Comparison of ENCODE assay signal across 8 mouse cellular contexts in genomic region chr12:23315186-23315585, GRCm38 (mm10).
DNase-seq lines count a peak whose midpoint lies in the region; ATAC-seq and TF ChIP-seq lines count a peak whose summit lies in the region.
"Not testable (repeated sequence)": the region's sequence is repeated elsewhere in the genome, so short reads cannot be mapped to it uniquely, and the experiment has no call there.

No protein-coding gene starts in this region.

- DNase-seq in ES-CJ7 (ENCODE audit: low read depth, low spot score), result peak; percentile 27
- peak; percentile 62 for DNase-seq in embryo, embryonic 11 days
- peak; percentile 9 for DNase-seq in forebrain, postnatal 0 days
- peak; percentile 10 for DNase-seq in heart, postnatal 4 days
- DNase-seq in liver, embryonic 14.5 days (ENCODE audit: low read depth in 3 of 3, low spot score in 3 of 3), result not testable (repeated sequence)
- DNase-seq in stomach, postnatal 0 days (ENCODE audit: low spot score), result peak; percentile 18

- H3K9ac ChIP-seq in forebrain, postnatal 0 days; liver, embryonic 14.5 days (replicated peaks); midbrain, embryonic 15.5 days; stomach, postnatal 0 days (ENCODE audit: low read length): not testable (repeated sequence)
- H3K9ac ChIP-seq in kidney, embryonic 16.5 days (replicated peaks; ENCODE audit: low read length), result 0 out of 2 replicates have a peak overlapping the region, but pooled peaks have one; percentile 46

- not testable (repeated sequence) for H3K4me1 ChIP-seq in forebrain, postnatal 0 days (ENCODE audit: insufficient read depth); kidney, embryonic 16.5 days (ENCODE audit: insufficient read depth, low read length); liver, embryonic 14.5 days (replicated peaks; ENCODE audit: control insufficient read depth in 2 of 2, insufficient read depth in 2 of 2, low read length in 1 of 2); midbrain, embryonic 15.5 days; stomach, postnatal 0 days (replicated peaks; ENCODE audit: control insufficient read depth, insufficient read depth)

- H3K9me3 ChIP-seq in forebrain, postnatal 0 days (ENCODE audit: low read length); kidney, embryonic 16.5 days (ENCODE audit: low read length); liver, embryonic 14.5 days (ENCODE audit: control insufficient read depth, low read length); midbrain, embryonic 15.5 days; stomach, postnatal 0 days (ENCODE audit: control insufficient read depth, low read length): not testable (repeated sequence)

- TF ChIP-seq EP300 in liver, embryonic 14.5 days (IDR thresholded peaks at IDR 0.05; ENCODE audit: low read depth); stomach, postnatal 0 days (optimal IDR thresholded peaks at IDR 0.05): not testable (repeated sequence)

- ATAC-seq in forebrain, postnatal 0 days, result peak; percentile 66
- ATAC-seq in kidney, embryonic 16.5 days (ENCODE audit: low FRiP score, low TSS enrichment), result peak; percentile 84; the same call in 1 of the 2 replicates
- peak; percentile 55; the same call in 1 of the 2 replicates for ATAC-seq in liver, embryonic 14.5 days (ENCODE audit: insufficient read depth)
- peak; percentile 66; the same call in 1 of the 2 replicates for ATAC-seq in midbrain, embryonic 15.5 days (replicated peaks)
- ATAC-seq in stomach, postnatal 0 days (ENCODE audit: low FRiP score, low TSS enrichment), result not testable (repeated sequence)

- 6% methylated on average over 21 of the region's 38 CpGs for WGBS in forebrain, postnatal 0 days
- 0% methylated on average over 22 of the region's 38 CpGs for WGBS in kidney, embryonic 16.5 days
- WGBS in liver, embryonic 14.5 days (ENCODE audit: insufficient replicate concordance), result 1% methylated on average over 25 of the region's 38 CpGs
- under 1% methylated on average over 27 of the region's 38 CpGs for WGBS in midbrain, embryonic 15.5 days
- 5% methylated on average over 17 of the region's 38 CpGs for WGBS in stomach, postnatal 0 days

- H3K4me2 ChIP-seq in forebrain, postnatal 0 days (ENCODE audit: low read depth), result 0 out of 2 replicates have a peak overlapping the region, but pooled peaks have one; percentile 2
- H3K4me2 ChIP-seq in kidney, embryonic 16.5 days (replicated peaks; ENCODE audit: low read depth, low read length), result peak overlapping the region; percentile 52
- peak overlapping the region; percentile 37 for H3K4me2 ChIP-seq in liver, embryonic 14.5 days (ENCODE audit: low read depth)
- peak overlapping the region; percentile 28 for H3K4me2 ChIP-seq in midbrain, embryonic 15.5 days
- peak overlapping the region; percentile 34 for H3K4me2 ChIP-seq in stomach, postnatal 0 days (replicated peaks; ENCODE audit: low read depth)

- H3K4me3 ChIP-seq in forebrain, postnatal 0 days (ENCODE audit: low read depth, low read length), result not testable (repeated sequence)
- H3K4me3 ChIP-seq in kidney, embryonic 16.5 days (ENCODE audit: low read length), result peak overlapping the region; percentile 45
- H3K4me3 ChIP-seq in liver, embryonic 14.5 days (ENCODE audit: insufficient read depth in 1 of 2, low read depth in 2 of 2, low read length in 2 of 2), result peak overlapping the region; percentile 15 to 35; a peak in 2 of 4 replicates
- peak overlapping the region; percentile 27 for H3K4me3 ChIP-seq in midbrain, embryonic 15.5 days
- peak overlapping the region; percentile 22; the same call in 1 of the 2 replicates for H3K4me3 ChIP-seq in stomach, postnatal 0 days (ENCODE audit: low read depth, low read length)

- not testable (repeated sequence) for H3K36me3 ChIP-seq in forebrain, postnatal 0 days (ENCODE audit: insufficient read depth); kidney, embryonic 16.5 days (ENCODE audit: insufficient read depth, low read length); liver, embryonic 14.5 days (replicated peaks; ENCODE audit: control insufficient read depth, insufficient read depth, low read depth); midbrain, embryonic 15.5 days (replicated peaks); stomach, postnatal 0 days (ENCODE audit: control insufficient read depth, insufficient read depth, low read length)

- not testable (repeated sequence) for H3K27ac ChIP-seq in forebrain, postnatal 0 days (ENCODE audit: low read depth, low read length); kidney, embryonic 16.5 days (ENCODE audit: low read length); liver, embryonic 14.5 days; midbrain, embryonic 15.5 days; stomach, postnatal 0 days (replicated peaks)

- not testable (repeated sequence) for H3K27me3 ChIP-seq in forebrain, postnatal 0 days (ENCODE audit: insufficient read depth, low read length); kidney, embryonic 16.5 days (ENCODE audit: insufficient read depth, low read length); liver, embryonic 14.5 days (ENCODE audit: control insufficient read depth, insufficient read depth, low read length); midbrain, embryonic 15.5 days (replicated peaks); stomach, postnatal 0 days (ENCODE audit: control insufficient read depth, insufficient read depth, low read length)

- not testable (repeated sequence) for TF ChIP-seq CTCF in forebrain, postnatal 0 days (IDR thresholded peaks at IDR 0.05; ENCODE audit: low read depth); liver, embryonic 14.5 days (IDR thresholded peaks at IDR 0.05; ENCODE audit: low read depth); stomach, postnatal 0 days (IDR thresholded peaks at IDR 0.05; ENCODE audit: low read depth)

Comparison
In these comparisons a context has a peak if more than half of its experiments do, and no peak if none do; other contexts are left out.
1. H3K4me2 ChIP-seq: peak in every context shown above with its lines; median percentile 52 in kidney, embryonic 16.5 days; 37 in liver, embryonic 14.5 days; 34 in stomach, postnatal 0 days; 28 in midbrain, embryonic 15.5 days; 2 in forebrain, postnatal 0 days.